Mouse (Mus musculus) testis, adult 2 months (tissue): ENCODE measurements at regions not wholly inside any gene's neighbourhood (a gene's known extent, or its start where the extent isn't known, plus 50 kb on each side); places are given as distances from the start of the nearest gene placed in this dataset.

Source experiments
- H3K27ac ChIP-seq: fragments of 200-500 bp; 2 replicates; pipeline ENCODE4 v1.5.1; 2012; ENCODE audit warnings: low read depth, low read length; ENCODE audit not compliant: control insufficient read depth, insufficient read depth
- H3K27me3 ChIP-seq: fragments of 200-500 bp; 2 replicates; pipeline ENCODE4 v1.6.1; 2012; ENCODE audit warnings: mild to moderate bottlenecking, low read length, moderate library complexity; ENCODE audit not compliant: control insufficient read depth, insufficient read depth
- H3K36me3 ChIP-seq: fragments of 200-500 bp; 2 replicates; pipeline ENCODE4 v1.6.1; 2012; ENCODE audit warnings: mild to moderate bottlenecking, low read length; ENCODE audit not compliant: control insufficient read depth, insufficient read depth
- H3K4me1 ChIP-seq: fragments of 200-500 bp; 2 replicates; pipeline ENCODE4 v1.6.1; 2012; ENCODE audit warnings: low read length; ENCODE audit not compliant: control insufficient read depth, insufficient read depth
- H3K4me3 ChIP-seq: fragments of 200-500 bp; 2 replicates; pipeline ENCODE4 v1.5.1; 2012; ENCODE audit warnings: low read depth, mild to moderate bottlenecking, low read length, moderate library complexity, mixed read lengths; ENCODE audit not compliant: control insufficient read depth
- CTCF ChIP-seq: fragments of 200-500 bp; IDR thresholded peaks from 2 replicates; pipeline ENCODE4 v1.5.1; 2012; ENCODE audit warnings: low read depth, mild to moderate bottlenecking, inconsistent platforms, low read length, moderate library complexity; ENCODE audit not compliant: control insufficient read depth, insufficient read depth, insufficient replicate concordance
- POLR2A ChIP-seq: fragments of 200-500 bp; IDR thresholded peaks from 2 replicates; pipeline ENCODE4 v1.6.1; 2012; ENCODE audit warnings: low read depth, mild to moderate bottlenecking, inconsistent platforms, low read length, moderate library complexity; ENCODE audit not compliant: control insufficient read depth

DNA sequence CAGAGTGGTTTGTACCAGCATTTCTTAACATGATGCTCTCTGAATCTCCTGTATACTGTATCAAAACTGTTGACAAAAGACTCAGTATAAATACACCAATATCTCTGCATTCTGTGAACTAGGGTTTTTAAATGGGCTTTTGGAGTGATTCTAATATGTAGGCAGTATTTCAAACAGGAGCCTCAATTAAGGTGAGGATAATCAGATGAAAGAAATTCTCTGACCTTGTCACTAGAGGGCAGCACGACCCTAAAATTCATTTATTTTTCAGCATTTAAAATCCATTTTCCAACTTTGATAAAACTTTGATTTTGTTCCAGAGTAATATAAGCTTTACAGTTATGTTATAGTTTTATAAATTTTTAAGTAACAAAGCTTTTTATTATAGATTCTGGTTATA lies 114.5 kb downstream of the Rfx6 start:
- Histone ChIP-seq H3K4me3 (no peak overlapping the region), H3K27ac (no peak overlapping the region), H3K4me1 (no peaks in the 10 kb centered on the region), H3K36me3 (no peaks in the 10 kb centered on the region), H3K27me3 (no peaks in the 10 kb centered on the region)
- TF ChIP-seq CTCF (no peak), POLR2A (no peak)

DNA sequence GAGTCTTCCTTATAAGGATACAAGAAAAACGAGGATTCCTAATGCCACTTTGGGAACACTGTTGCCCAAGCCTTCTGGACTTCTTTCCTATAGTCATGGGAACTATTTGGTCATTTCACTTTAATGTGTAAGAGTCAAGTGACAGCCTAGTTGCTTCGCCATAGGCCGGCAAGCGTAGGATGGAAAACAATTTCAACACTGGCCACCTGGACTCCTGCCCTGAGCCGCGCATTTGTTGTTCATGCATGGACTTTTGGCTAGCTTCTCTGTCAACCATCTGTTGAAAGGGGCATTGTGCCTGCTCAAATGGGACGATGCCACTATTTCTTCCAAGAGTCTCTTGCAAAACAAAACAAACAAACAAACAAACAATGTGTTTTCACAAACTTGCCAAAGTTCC lies 116.3 kb downstream of the Rfx6 start:
- TF ChIP-seq POLR2A = no peak
- no peak for TF ChIP-seq CTCF
- Histone ChIP-seq H3K4me1 (no peaks in the 10 kb centered on the region), H3K27me3 (no peaks in the 10 kb centered on the region), H3K27ac (no peak overlapping the region), H3K4me3 (no peak overlapping the region), H3K36me3 (no peaks in the 10 kb centered on the region)

DNA sequence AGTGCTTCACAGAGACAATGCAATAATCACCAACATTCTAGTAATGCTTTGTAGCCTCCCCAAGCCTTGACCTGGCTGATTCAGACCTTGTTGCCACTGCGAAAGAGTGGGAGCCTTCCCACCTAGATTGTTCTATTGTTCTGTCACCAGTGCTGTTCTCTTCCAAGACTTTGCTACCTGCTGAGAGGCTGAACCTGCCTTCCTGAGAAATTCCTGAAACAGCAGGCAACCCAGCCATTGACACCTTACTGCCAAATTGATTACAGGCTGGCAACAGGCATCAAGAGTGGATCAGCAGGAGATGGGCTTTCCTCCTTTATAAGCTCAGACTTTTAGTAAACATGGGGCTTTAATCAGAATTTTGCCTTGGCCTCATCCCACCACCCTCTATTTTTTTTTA lies 139.1 kb downstream of the Rfx6 start:
- Histone ChIP-seq H3K4me1 (no peaks in the 10 kb centered on the region), H3K36me3 (no peaks in the 10 kb centered on the region), H3K27ac (no peak overlapping the region), H3K27me3 (no peaks in the 10 kb centered on the region), H3K4me3 (no peak overlapping the region)
- no peak for TF ChIP-seq CTCF
- TF ChIP-seq POLR2A = no peak

DNA sequence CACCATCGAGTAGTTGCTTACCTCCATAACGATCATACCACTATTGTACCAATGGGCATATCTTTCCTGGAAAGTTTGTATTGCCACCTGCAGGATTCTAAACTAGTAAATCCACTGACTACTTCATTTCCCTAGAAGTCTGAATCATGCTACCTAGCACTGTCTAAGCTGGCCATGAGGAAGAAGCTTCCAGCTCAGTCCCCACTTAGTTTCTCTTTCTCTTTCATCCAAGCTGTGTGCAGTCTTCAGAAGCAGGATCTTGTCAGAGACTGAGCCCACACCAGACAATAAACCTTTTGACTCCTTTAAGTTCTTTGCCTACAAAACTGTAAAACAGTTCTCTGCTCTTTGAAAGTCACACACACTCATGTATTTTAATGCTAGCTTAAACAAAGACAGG lies 146.3 kb downstream of the Rfx6 start:
- TF ChIP-seq POLR2A = no peak
- TF ChIP-seq CTCF = no peak
- H3K27ac ChIP-seq = no peak overlapping the region
- H3K27me3 ChIP-seq = no peaks in the 10 kb centered on the region
- H3K4me1 ChIP-seq = no peaks in the 10 kb centered on the region
- H3K36me3 ChIP-seq = no peaks in the 10 kb centered on the region
- no peak overlapping the region for H3K4me3 ChIP-seq

DNA sequence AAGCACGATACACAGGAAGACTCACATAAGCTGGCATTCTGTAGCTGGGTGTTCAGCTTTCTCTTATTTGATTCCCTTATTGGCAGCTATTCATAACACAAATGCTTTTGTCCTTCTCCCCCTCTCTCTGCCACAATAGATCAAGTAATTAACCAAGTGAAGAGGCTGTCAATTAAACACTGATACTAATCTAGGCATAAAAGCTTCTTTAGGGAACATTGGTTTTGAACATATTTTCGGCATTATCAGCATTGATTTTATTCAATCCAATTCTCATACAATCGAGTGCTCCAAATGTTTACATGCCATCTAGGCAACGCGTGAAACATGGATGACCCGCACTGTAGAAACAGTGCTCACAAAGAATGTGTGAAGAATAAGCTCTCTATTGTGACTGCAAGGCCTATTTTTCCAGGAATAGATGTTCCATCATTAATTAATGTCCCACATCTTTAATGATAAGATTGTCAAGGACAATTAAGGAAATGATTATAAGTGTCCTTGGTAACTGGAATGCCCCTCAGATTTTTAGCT lies 148.9 kb downstream of the Rfx6 start:
- TF ChIP-seq POLR2A (no peak), CTCF (no peak)
- Histone ChIP-seq H3K27ac (no peak overlapping the region), H3K4me3 (no peak overlapping the region), H3K36me3 (no peaks in the 10 kb centered on the region), H3K27me3 (no peaks in the 10 kb centered on the region), H3K4me1 (no peaks in the 10 kb centered on the region)

DNA sequence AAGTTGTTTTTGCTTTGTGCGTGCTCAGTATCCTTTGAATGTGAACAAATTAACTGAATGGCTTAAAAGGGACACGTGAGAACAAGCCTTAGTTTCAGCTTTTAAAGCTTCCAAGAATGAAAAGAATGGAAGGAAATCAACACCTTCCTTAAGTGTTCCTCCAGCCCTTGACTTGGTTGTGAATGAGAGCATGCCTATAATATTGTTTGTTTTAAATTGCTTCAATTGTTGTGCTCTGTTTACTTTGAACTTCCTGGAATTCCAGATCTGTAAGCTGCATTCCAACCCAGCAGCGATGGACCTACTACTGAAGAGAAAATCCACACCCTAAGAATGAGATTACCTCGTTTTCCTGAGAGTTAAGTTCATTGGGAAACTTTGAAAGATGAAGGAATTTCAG lies 154.9 kb downstream of the Rfx6 start:
- H3K27ac ChIP-seq = no peak overlapping the region
- H3K36me3 ChIP-seq = no peaks in the 10 kb centered on the region
- H3K4me3 ChIP-seq = no peak overlapping the region
- no peak for TF ChIP-seq CTCF
- no peak for TF ChIP-seq POLR2A
- no peaks in the 10 kb centered on the region for H3K27me3 ChIP-seq
- H3K4me1 ChIP-seq = no peaks in the 10 kb centered on the region

DNA sequence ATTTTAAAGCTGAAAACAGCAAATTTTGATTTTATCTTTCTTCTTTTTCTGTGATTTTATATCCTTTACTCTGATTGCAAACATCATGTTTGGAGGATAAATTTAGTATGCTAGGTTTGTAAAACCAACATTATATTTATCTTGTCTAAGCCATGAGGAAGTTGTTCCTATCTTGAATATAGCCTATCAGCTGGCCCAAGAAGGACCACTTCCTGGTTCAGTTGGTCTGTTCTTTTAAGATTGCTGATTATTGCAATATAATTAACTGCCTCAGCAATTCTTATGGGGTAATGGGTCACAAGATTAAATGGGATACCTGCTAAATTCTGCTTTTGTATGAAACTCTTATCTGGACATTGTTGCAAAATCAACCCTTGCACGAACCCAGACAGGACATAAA lies 165.5 kb downstream of the Rfx6 start:
- Histone ChIP-seq H3K27me3 (no peaks in the 10 kb centered on the region), H3K27ac (no peak overlapping the region), H3K36me3 (no peaks in the 10 kb centered on the region), H3K4me1 (no peaks in the 10 kb centered on the region), H3K4me3 (no peak overlapping the region)
- TF ChIP-seq CTCF (no peak), POLR2A (no peak)

- TF ChIP-seq POLR2A (no peak), CTCF (no peak)
- Histone ChIP-seq H3K27ac (no peak overlapping the region), H3K27me3 (no peaks in the 10 kb centered on the region), H3K4me3 (no peak overlapping the region), H3K36me3 (no peaks in the 10 kb centered on the region), H3K4me1 (no peaks in the 10 kb centered on the region)
These were observed 168.7 kb downstream of the Rfx6 start for GRCm38 (mm10) chr10:51846287-51846686.
